Mouse (Mus musculus): ENCODE data around the gene Crabp1. TPM values are rescaled to one million over a fixed set of nuclear protein-coding genes. Genes with fewer than 3 reads are reported as not detected.

The Crabp1 gene
- polyA plus RNA-seq, 2 experiments = 0.17 to 0.99 TPM

GRCm38 (mm10) chr9:54785215-54785614 lies 20.7 kb downstream of the Crabp1 start:
- TF ChIP-seq CTCF (IDR thresholded peaks at IDR 0.05; ENCODE audit: low read depth) (no peak), EP300 (IDR thresholded peaks at IDR 0.05; ENCODE audit: low read depth) (no peak)
- H3K9me3 ChIP-seq (ENCODE audit: control insufficient read depth, low read length) = no peaks in the 10 kb centered on the region
- no peak overlapping the region for H3K9ac ChIP-seq (replicated peaks)
- no peak overlapping the region for H3K27ac ChIP-seq
- DNase-seq (ENCODE audit: low read depth in 3 of 3, low spot score in 3 of 3) (no peak), ATAC-seq (ENCODE audit: insufficient read depth) (no peak)
- 56% methylated on average over 3 of the region's 3 CpGs for WGBS (ENCODE audit: insufficient replicate concordance)
- H3K4me3 ChIP-seq (ENCODE audit: insufficient read depth in 1 of 2, low read depth in 2 of 2, low read length in 2 of 2) = no peak overlapping the region
- no peaks in the 10 kb centered on the region for H3K36me3 ChIP-seq (replicated peaks; ENCODE audit: control insufficient read depth, insufficient read depth, low read depth)
- no peaks in the 10 kb centered on the region; a peak in 1 of 4 replicates for H3K4me1 ChIP-seq (replicated peaks; ENCODE audit: control insufficient read depth in 2 of 2, insufficient read depth in 2 of 2, low read length in 1 of 2)
- no peak overlapping the region for H3K4me2 ChIP-seq (ENCODE audit: low read depth)
- no peaks in the 10 kb centered on the region for H3K27me3 ChIP-seq (ENCODE audit: control insufficient read depth, insufficient read depth, low read length)

DNA sequence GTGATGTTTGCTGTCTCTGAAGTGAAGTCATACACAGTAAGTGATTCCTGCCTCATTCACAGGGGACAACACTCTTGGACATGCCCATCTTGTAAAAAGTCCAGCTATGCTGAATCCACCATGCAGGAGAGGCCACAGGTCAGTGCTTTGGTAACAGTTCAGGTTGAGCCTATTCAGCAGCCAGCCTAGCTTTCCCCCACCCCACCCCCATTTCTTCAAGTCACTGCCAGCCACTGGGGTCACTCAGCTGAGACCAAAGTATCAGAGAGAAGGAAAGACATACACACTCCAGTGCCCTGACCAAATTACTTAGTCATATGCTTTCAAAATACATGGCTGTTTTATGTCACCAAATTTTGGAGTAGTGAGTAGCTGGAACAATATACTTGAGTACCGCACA lies 21.5 kb downstream of the Crabp1 start:
- no peaks in the 10 kb centered on the region for H3K36me3 ChIP-seq (replicated peaks; ENCODE audit: control insufficient read depth, insufficient read depth, low read depth)
- no peak overlapping the region for H3K27ac ChIP-seq
- H3K4me3 ChIP-seq (ENCODE audit: insufficient read depth in 1 of 2, low read depth in 2 of 2, low read length in 2 of 2) = no peak overlapping the region
- H3K27me3 ChIP-seq (ENCODE audit: control insufficient read depth, insufficient read depth, low read length) = no peaks in the 10 kb centered on the region
- ATAC-seq (ENCODE audit: insufficient read depth) = no peak
- DNase-seq (ENCODE audit: low read depth in 3 of 3, low spot score in 3 of 3) = no peak
- no peak overlapping the region for H3K4me2 ChIP-seq (ENCODE audit: low read depth)
- no peaks in the 10 kb centered on the region; a peak in 1 of 4 replicates for H3K4me1 ChIP-seq (replicated peaks; ENCODE audit: control insufficient read depth in 2 of 2, insufficient read depth in 2 of 2, low read length in 1 of 2)
- no peaks in the 10 kb centered on the region for H3K9me3 ChIP-seq (ENCODE audit: control insufficient read depth, low read length)
- TF ChIP-seq EP300 (IDR thresholded peaks at IDR 0.05; ENCODE audit: low read depth) = no peak
- TF ChIP-seq CTCF (IDR thresholded peaks at IDR 0.05; ENCODE audit: low read depth) = no peak
- 67% methylated on average over 1 of the region's 1 CpGs for WGBS (ENCODE audit: insufficient replicate concordance)
- H3K9ac ChIP-seq (replicated peaks) = no peak overlapping the region

GRCm38 (mm10) chr9:54787760-54788159 lies 23.2 kb downstream of the Crabp1 start:
- DNase-seq (ENCODE audit: low read depth in 3 of 3, low spot score in 3 of 3) = no peak
- Histone ChIP-seq H3K4me2 (ENCODE audit: low read depth) (no peak overlapping the region), H3K4me1 (replicated peaks; ENCODE audit: control insufficient read depth in 2 of 2, insufficient read depth in 2 of 2, low read length in 1 of 2) (no peaks in the 10 kb centered on the region; a peak in 1 of 4 replicates), H3K27me3 (ENCODE audit: control insufficient read depth, insufficient read depth, low read length) (no peaks in the 10 kb centered on the region), H3K9me3 (ENCODE audit: control insufficient read depth, low read length) (no peaks in the 10 kb centered on the region), H3K9ac (replicated peaks) (no peak overlapping the region), H3K36me3 (replicated peaks; ENCODE audit: control insufficient read depth, insufficient read depth, low read depth) (no peaks in the 10 kb centered on the region), H3K27ac (no peak overlapping the region), H3K4me3 (ENCODE audit: insufficient read depth in 1 of 2, low read depth in 2 of 2, low read length in 2 of 2) (no peak overlapping the region)
- ATAC-seq (ENCODE audit: insufficient read depth) = no peak
- WGBS (ENCODE audit: insufficient replicate concordance) = 53% methylated on average over 8 of the region's 8 CpGs
- no peak for TF ChIP-seq EP300 (IDR thresholded peaks at IDR 0.05; ENCODE audit: low read depth)
- no peak for TF ChIP-seq CTCF (IDR thresholded peaks at IDR 0.05; ENCODE audit: low read depth)

DNA sequence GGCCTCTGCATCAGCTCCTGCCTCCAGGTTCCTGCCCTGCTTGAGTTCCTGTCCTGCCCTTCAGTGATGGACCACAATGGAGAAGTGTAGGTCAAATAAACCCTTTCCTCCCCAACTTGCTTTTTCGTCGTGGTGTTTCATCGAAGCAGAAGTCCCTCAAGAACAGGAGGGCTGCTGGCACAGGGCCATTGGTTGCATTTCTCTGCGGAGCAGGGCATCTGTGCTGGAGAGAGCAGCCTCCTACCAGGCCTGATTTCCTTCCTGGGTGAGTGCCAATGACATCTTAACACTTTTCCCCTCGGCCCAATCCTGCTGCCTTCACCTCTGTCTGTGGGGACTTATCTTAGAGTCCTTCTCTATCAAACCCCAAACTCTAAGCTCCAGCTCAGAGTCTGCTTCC lies 25.7 kb downstream of the Crabp1 start:
- Histone ChIP-seq H3K9me3 (ENCODE audit: control insufficient read depth, low read length) (no peaks in the 10 kb centered on the region), H3K4me2 (ENCODE audit: low read depth) (no peak overlapping the region), H3K9ac (replicated peaks) (no peak overlapping the region), H3K36me3 (replicated peaks; ENCODE audit: control insufficient read depth, insufficient read depth, low read depth) (no peaks in the 10 kb centered on the region), H3K4me3 (ENCODE audit: insufficient read depth in 1 of 2, low read depth in 2 of 2, low read length in 2 of 2) (no peak overlapping the region), H3K27me3 (ENCODE audit: control insufficient read depth, insufficient read depth, low read length) (no peaks in the 10 kb centered on the region), H3K27ac (no peak overlapping the region), H3K4me1 (replicated peaks; ENCODE audit: control insufficient read depth in 2 of 2, insufficient read depth in 2 of 2, low read length in 1 of 2) (no peaks in the 10 kb centered on the region; a peak in 1 of 4 replicates)
- no peak for ATAC-seq (ENCODE audit: insufficient read depth)
- no peak for DNase-seq (ENCODE audit: low read depth in 3 of 3, low spot score in 3 of 3)
- TF ChIP-seq EP300 (IDR thresholded peaks at IDR 0.05; ENCODE audit: low read depth) (no peak), CTCF (IDR thresholded peaks at IDR 0.05; ENCODE audit: low read depth) (no peak)
- 21% methylated on average over 5 of the region's 5 CpGs for WGBS (ENCODE audit: insufficient replicate concordance)

DNA sequence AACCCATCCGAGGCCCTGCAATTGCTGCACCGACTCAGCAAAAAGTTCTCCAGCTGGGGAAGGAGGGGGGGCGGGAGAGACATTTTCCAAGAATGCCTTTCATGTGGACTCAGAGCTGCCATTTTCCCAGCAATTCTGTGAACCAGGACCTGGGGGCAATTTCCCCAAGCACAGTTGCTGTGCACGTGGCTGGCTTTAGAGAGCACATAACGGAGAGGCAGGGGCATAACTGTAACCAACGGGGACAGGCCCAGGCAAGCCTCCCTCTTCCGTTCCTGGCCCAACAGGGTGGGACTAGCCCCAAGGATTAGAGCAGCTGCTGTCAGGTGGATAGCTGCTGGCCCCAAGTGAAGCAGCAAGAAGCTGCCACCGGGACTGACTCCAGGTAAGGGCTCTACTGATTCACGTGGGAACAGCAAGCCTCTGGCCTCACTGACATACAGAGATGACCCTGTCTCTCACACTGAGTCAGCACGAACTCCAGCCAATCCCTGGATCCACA lies 37.0 kb downstream of the Crabp1 start:
- 42% methylated on average over 10 of the region's 10 CpGs for WGBS (ENCODE audit: insufficient replicate concordance)
- Histone ChIP-seq H3K27me3 (ENCODE audit: control insufficient read depth, insufficient read depth, low read length) (no peaks in the 10 kb centered on the region), H3K9me3 (ENCODE audit: control insufficient read depth, low read length) (no peaks in the 10 kb centered on the region), H3K4me2 (ENCODE audit: low read depth) (no peak overlapping the region), H3K27ac (no peak overlapping the region), H3K4me3 (ENCODE audit: insufficient read depth in 1 of 2, low read depth in 2 of 2, low read length in 2 of 2) (no peak overlapping the region), H3K9ac (replicated peaks) (no peak overlapping the region), H3K36me3 (replicated peaks; ENCODE audit: control insufficient read depth, insufficient read depth, low read depth) (no peaks in the 10 kb centered on the region), H3K4me1 (replicated peaks; ENCODE audit: control insufficient read depth in 2 of 2, insufficient read depth in 2 of 2, low read length in 1 of 2) (no peaks in the 10 kb centered on the region)
- no peak for ATAC-seq (ENCODE audit: insufficient read depth)
- no peak for DNase-seq (ENCODE audit: low read depth in 3 of 3, low spot score in 3 of 3)
- TF ChIP-seq EP300 (IDR thresholded peaks at IDR 0.05; ENCODE audit: low read depth) (no peak), CTCF (IDR thresholded peaks at IDR 0.05; ENCODE audit: low read depth) (no peak)
